Mouse (Mus musculus) neural tube, embryonic 11.5 days (tissue): ENCODE measurements at regions not wholly inside any gene's neighbourhood (a gene's known extent, or its start where the extent isn't known, plus 50 kb on each side); places are given as distances from the start of the nearest gene placed in this dataset.

Source experiments
- ATAC-seq: fragments of 200-750 bp; cut with Nextera tagmentation; 2 replicates; pipeline ENCODE4 v1.8.0; 2017; ENCODE audit warnings: moderate number of reproducible peaks, mild to moderate bottlenecking, moderate TSS enrichment, moderate library complexity; ENCODE audit not compliant: insufficient read depth, low FRiP score, low TSS enrichment
- DNase-seq: peaks from one replicate; pipeline ENCODE4 v3.0.0-alpha.2; 2015; ENCODE audit warnings: low spot score
- H3K27ac ChIP-seq: fragments of 300-500 bp; sonication (generic); 2 replicates; pipeline ENCODE4 v1.5.1; 2014; ENCODE audit warnings: low read depth, mild to moderate bottlenecking, low read length
- H3K27me3 ChIP-seq: fragments of 300-500 bp; sonication (generic); 2 replicates; pipeline ENCODE4 v1.6.1; 2014; ENCODE audit warnings: mild to moderate bottlenecking, low read length, mixed read lengths; ENCODE audit not compliant: control insufficient read depth, insufficient read depth
- H3K36me3 ChIP-seq: fragments of 300-500 bp; sonication (generic); 2 replicates; pipeline ENCODE4 v1.6.1; 2014; ENCODE audit warnings: mild to moderate bottlenecking, low read length, moderate library complexity, mixed read lengths; ENCODE audit not compliant: control insufficient read depth, insufficient read depth
- H3K4me1 ChIP-seq: fragments of 300-500 bp; sonication (generic); 2 replicates; pipeline ENCODE4 v1.6.1; 2014; ENCODE audit warnings: low read length, mixed read lengths; ENCODE audit not compliant: control insufficient read depth, insufficient read depth
- H3K4me2 ChIP-seq: fragments of 300-500 bp; sonication (generic); 2 replicates; pipeline ENCODE4 v1.6.1; 2014; ENCODE audit warnings: low read depth, mild to moderate bottlenecking, moderate library complexity
- H3K4me3 ChIP-seq: fragments of 300-500 bp; sonication (generic); 2 replicates; pipeline ENCODE4 v1.5.1; 2014; ENCODE audit warnings: low read depth, low read length
- H3K9ac ChIP-seq: fragments of 300-500 bp; sonication (generic); 2 replicates; pipeline ENCODE4 v1.6.1; 2014; ENCODE audit warnings: mild to moderate bottlenecking, low read length
- H3K9me3 ChIP-seq: fragments of 300-500 bp; sonication (generic); 2 replicates; pipeline ENCODE4 v1.6.1; 2016; ENCODE audit warnings: low read length; ENCODE audit not compliant: control insufficient read depth
- WGBS: fragments of 180-500 bp; shearing (Covaris S2); extraction: QIAGEN DNeasy Blood & Tissue Kit; methylation state at CpG from one replicate; pipeline ENCODE4 v1.1.7; 2014; 5-methylcytosine and 5-hydroxymethylcytosine counted together

DNA sequence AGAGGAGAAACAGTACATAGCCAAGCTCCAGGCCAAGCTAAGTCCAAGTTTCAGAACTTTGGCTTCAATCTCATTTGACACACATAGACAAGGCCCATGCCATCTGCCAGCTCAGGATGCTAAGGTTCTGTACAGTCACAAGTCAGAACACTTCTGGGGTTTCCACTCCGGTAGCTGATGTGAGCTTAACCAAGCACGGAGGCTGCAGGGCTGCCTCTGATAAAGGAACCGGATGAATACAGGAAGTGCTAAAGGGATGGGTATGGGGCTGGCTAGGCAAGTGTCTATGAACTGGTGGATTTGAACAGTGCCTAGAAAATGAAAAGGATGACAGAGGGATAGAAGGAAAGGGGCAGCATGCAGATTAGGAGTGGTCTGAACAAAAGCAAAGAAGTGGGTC lies 75.4 kb upstream of the Vldlr start:
- no peaks in the 10 kb centered on the region for H3K9me3 ChIP-seq
- H3K4me1 ChIP-seq = no peaks in the 10 kb centered on the region
- H3K4me2 ChIP-seq = no peak overlapping the region
- no peaks in the 10 kb centered on the region for H3K36me3 ChIP-seq
- WGBS = 94% methylated on average over 3 of the region's 3 CpGs
- DNase-seq (no peak), ATAC-seq (no peak)
- no peak overlapping the region for H3K9ac ChIP-seq
- no peak overlapping the region for H3K27ac ChIP-seq
- no peak overlapping the region for H3K4me3 ChIP-seq
- H3K27me3 ChIP-seq = no peaks in the 10 kb centered on the region

DNA sequence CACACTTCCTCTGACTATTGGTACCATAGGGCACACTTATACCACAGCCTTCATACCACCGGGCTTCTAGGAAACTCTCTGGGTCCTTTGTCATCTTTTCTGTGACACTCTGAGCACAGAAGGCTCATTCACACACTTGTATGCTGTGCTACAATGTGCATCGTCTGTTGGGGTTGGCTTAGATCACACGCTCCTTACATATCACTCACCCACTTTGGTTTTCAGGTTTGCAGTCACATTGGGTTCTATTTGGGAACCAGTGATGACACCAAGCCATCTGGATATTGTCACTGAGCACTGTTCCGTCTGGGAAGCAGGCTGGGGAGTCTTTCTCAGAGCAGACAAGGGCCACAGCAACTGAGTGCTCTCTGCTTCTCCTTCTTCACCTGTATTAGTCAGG lies 74.1 kb upstream of the Vldlr start:
- ATAC-seq = no peak
- Histone ChIP-seq H3K4me3 (no peak overlapping the region), H3K9ac (no peak overlapping the region), H3K36me3 (no peaks in the 10 kb centered on the region), H3K27me3 (no peaks in the 10 kb centered on the region), H3K4me1 (no peaks in the 10 kb centered on the region), H3K4me2 (no peak overlapping the region), H3K9me3 (no peaks in the 10 kb centered on the region), H3K27ac (no peak overlapping the region)
- DNase-seq = no peak
- 86% methylated on average over 4 of the region's 4 CpGs for WGBS

DNA sequence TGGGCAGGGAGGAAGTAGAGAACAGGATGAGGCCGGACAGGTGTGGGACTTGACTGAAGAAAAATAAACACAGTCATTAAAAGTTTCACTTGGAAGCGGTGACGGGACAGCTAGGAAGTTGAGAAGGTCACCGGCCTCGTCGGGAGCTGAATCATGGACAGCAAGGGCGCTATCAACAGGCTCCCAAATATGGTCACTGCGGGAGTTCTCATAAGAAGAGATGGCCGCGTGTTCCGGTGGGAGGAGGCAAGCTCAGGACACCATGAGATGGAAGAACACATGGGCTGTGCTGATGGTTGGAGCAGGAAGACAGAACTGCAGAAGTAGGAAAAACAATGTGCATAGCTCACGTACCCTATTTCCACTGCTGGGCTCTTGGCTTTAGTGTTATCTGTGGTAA lies 68.9 kb upstream of the Vldlr start:
- no peak overlapping the region for H3K4me3 ChIP-seq
- H3K9ac ChIP-seq = no peak overlapping the region
- no peak overlapping the region for H3K27ac ChIP-seq
- ATAC-seq = no peak
- H3K36me3 ChIP-seq = no peaks in the 10 kb centered on the region
- H3K9me3 ChIP-seq = no peaks in the 10 kb centered on the region
- no peak for DNase-seq
- 83% methylated on average over 12 of the region's 12 CpGs for WGBS
- no peak overlapping the region for H3K4me2 ChIP-seq
- H3K27me3 ChIP-seq = no peaks in the 10 kb centered on the region
- no peaks in the 10 kb centered on the region for H3K4me1 ChIP-seq

DNA sequence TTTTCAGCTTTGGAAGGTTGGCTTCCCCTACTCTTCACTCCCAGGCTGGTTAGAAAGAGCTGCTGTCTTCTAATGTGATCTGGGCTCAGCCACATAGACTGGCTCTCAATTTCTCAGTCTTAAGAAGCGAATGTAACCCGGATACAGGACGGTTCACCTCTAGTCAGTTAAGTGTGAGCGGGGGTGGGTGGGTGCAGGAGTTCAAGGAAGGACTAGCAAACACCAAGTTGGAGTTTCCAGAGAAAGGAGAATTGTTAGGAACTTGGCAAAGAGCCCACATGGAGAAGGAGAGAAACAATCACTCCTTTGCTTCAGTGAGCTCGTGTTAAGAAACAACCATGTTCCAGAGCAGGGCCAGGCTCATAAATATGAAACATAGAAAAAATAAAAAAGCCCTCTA lies 68.0 kb upstream of the Vldlr start:
- ATAC-seq = no peak

DNA sequence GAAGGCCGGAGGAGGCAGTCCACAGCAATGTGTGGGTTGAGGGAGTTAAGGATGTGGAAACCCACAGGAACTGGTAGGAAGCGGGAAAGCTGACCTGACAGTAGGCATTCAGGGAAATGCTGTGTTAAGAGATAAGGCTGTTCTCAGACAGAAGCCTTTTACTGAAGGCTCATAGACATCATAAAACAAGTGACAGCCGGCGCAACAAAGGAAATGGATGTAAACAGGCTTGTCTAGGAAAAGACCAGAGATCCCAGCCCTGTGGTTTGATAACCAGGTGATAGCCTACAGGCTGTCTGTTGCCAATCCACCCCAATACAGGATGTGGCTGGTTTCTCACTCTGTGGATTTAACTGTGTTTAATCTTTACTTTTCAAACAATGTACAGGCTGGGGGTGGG lies 66.7 kb upstream of the Vldlr start:
- no peaks in the 10 kb centered on the region for H3K27me3 ChIP-seq
- H3K9me3 ChIP-seq = no peaks in the 10 kb centered on the region
- H3K4me1 ChIP-seq = no peaks in the 10 kb centered on the region
- H3K4me3 ChIP-seq = no peak overlapping the region
- no peak overlapping the region for H3K9ac ChIP-seq
- ATAC-seq (no peak), DNase-seq (no peak)
- H3K27ac ChIP-seq = no peak overlapping the region
- no peak overlapping the region for H3K4me2 ChIP-seq
- H3K36me3 ChIP-seq = no peaks in the 10 kb centered on the region
- WGBS = 88% methylated on average over 4 of the region's 4 CpGs

More for the DNA sequence above, 68.0 kb upstream of the Vldlr start:
- no peak overlapping the region for H3K4me3 ChIP-seq
- H3K4me2 ChIP-seq = no peak overlapping the region
- 80% methylated on average over 5 of the region's 5 CpGs for WGBS
- H3K27me3 ChIP-seq = no peaks in the 10 kb centered on the region
- no peak overlapping the region for H3K9ac ChIP-seq
- H3K4me1 ChIP-seq = no peaks in the 10 kb centered on the region
- H3K36me3 ChIP-seq = no peaks in the 10 kb centered on the region
- no peak overlapping the region for H3K27ac ChIP-seq
- DNase-seq = no peak
- no peaks in the 10 kb centered on the region for H3K9me3 ChIP-seq

DNA sequence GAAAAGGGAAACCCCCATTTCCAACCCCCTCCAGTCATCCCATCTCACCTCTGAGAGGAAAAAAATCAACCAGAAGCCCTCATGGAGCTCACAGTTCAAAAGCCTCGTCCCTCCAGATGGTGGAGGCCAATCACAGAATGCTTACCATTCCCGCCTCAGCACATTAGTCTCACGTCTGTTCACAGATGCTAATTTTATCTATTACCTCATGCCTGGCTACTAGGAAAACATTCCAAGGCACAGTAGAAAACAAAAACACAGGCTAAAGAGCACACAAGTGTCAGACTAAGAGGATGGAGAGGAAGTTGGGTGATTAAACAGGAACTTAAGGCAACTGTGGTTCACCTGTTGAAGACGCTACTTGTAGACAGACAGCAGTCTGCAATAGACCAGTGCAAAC lies 54.4 kb upstream of the Vldlr start:
- H3K27ac ChIP-seq = no peak overlapping the region
- no peaks in the 10 kb centered on the region for H3K9me3 ChIP-seq
- DNase-seq = no peak
- WGBS = 72% methylated on average over 4 of the region's 4 CpGs
- no peak overlapping the region for H3K4me2 ChIP-seq
- H3K36me3 ChIP-seq = no peaks in the 10 kb centered on the region
- H3K4me1 ChIP-seq = no peaks in the 10 kb centered on the region
- H3K27me3 ChIP-seq = no peaks in the 10 kb centered on the region
- no peak for ATAC-seq
- no peak overlapping the region for H3K4me3 ChIP-seq
- H3K9ac ChIP-seq = no peak overlapping the region
